Mouse (Mus musculus) 416B (cell line): ENCODE results near the gene Oas1d.
"Not testable (repeated sequence)": the region's sequence is repeated elsewhere in the genome, so short reads cannot be mapped to it uniquely, and the experiment has no call there.

Experiments used
- DNase-seq: peaks from one replicate; pipeline ENCODE4 v3.0.0; 2011; ENCODE audit warnings: low read depth

Gene Oas1d

GRCm38 (mm10) chr5:120914204-120914603, at the start of gene Oas1d:
TSS of gene Oas1d (plus strand) at chr5:120914536.
- peak; percentile 14 for DNase-seq

- peak; percentile 79 for DNase-seq
These were observed 48.9 kb upstream of the Oas1d start for GRCm38 (mm10) chr5:120865336-120865860.

GRCm38 (mm10) chr5:120869436-120870015, 44.8 kb upstream of the Oas1d start:
- DNase-seq, result no peak

GRCm38 (mm10) chr5:120870081-120870480, 44.3 kb upstream of the Oas1d start:
- no peak for DNase-seq

GRCm38 (mm10) chr5:120870782-120871181, 43.6 kb upstream of the Oas1d start:
- DNase-seq, result no peak

GRCm38 (mm10) chr5:120871469-120871868, 42.9 kb upstream of the Oas1d start:
- no peak for DNase-seq

- not testable (repeated sequence) for DNase-seq
These were observed 37.5 kb upstream of the Oas1d start for GRCm38 (mm10) chr5:120876839-120877238.

GRCm38 (mm10) chr5:120877407-120877806, 36.9 kb upstream of the Oas1d start:
- not testable (repeated sequence) for DNase-seq

- DNase-seq, result not testable (repeated sequence)
These were observed 35.5 kb upstream of the Oas1d start for GRCm38 (mm10) chr5:120878803-120879202.

- not testable (repeated sequence) for DNase-seq
These were observed 32.7 kb upstream of the Oas1d start for GRCm38 (mm10) chr5:120881681-120882080.

- not testable (repeated sequence) for DNase-seq
These were observed 26.9 kb upstream of the Oas1d start, which contains the start of gene Oas1g for GRCm38 (mm10) chr5:120887413-120887812. TSS of gene Oas1g (minus strand) at chr5:120887613.

- no peak for DNase-seq
These were observed 26.5 kb upstream of the Oas1d start for GRCm38 (mm10) chr5:120887831-120888230.

GRCm38 (mm10) chr5:120888294-120888815, 26.0 kb upstream of the Oas1d start:
- DNase-seq, result not testable (repeated sequence)

GRCm38 (mm10) chr5:120890026-120890425, 24.3 kb upstream of the Oas1d start:
- no peak for DNase-seq

GRCm38 (mm10) chr5:120890991-120891390, 23.3 kb upstream of the Oas1d start:
- DNase-seq, result no peak

GRCm38 (mm10) chr5:120891566-120892242, 22.6 kb upstream of the Oas1d start:
- not testable (repeated sequence) for DNase-seq

- DNase-seq, result no peak
These were observed 22.1 kb upstream of the Oas1d start for GRCm38 (mm10) chr5:120892243-120892660.

- not testable (repeated sequence) for DNase-seq
These were observed 20.5 kb upstream of the Oas1d start for GRCm38 (mm10) chr5:120893866-120894265.

- not testable (repeated sequence) for DNase-seq
These were observed 19.6 kb upstream of the Oas1d start for GRCm38 (mm10) chr5:120894692-120895091.

- no peak for DNase-seq
These were observed 19.0 kb upstream of the Oas1d start for GRCm38 (mm10) chr5:120895231-120895900.

- DNase-seq, result no peak
These were observed 16.0 kb upstream of the Oas1d start for GRCm38 (mm10) chr5:120898307-120898706.

GRCm38 (mm10) chr5:120898726-120899125, 15.6 kb upstream of the Oas1d start:
- DNase-seq, result no peak
